ENCODE assay signal across 23 mouse cellular contexts in the genomic region with DNA sequence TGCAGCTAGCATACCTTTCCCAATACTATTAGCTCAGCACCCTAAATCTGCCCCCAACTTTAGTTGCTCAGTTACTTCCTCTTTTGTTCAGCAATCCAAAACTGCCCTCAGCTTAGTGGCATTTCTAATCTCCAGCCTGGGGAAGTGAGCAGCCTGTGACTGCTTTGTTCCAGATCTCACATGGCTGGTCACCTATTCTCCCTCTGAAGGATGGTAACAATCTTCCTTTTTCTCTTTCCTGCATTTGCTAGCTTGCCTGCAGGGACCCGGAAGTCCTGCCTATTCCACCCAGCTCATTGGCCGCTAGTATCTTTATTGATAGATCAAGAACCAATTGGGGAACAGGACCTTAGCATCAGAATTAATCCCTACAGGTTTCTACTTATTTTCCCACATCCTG.
DNase-seq lines count a peak whose midpoint lies in the region; ATAC-seq and TF ChIP-seq lines count a peak whose summit lies in the region.
"Had no signal": no experiment of that assay in that cellular context is flagged by ENCODE, and none has a peak within 500 bp of the region (broad histone marks: within the 10 kb centered on the region; RNA-seq: fewer than 3 reads in every experiment).

No protein-coding gene starts in this region.

- H3K9ac ChIP-seq in midbrain, postnatal 0 days (replicated peaks; ENCODE audit: low read length, poor library complexity, severe bottlenecking): no peak overlapping the region
- no peak overlapping the region for H3K9ac ChIP-seq in CH12.LX (ENCODE audit: insufficient read depth, low read depth)
- H3K9ac ChIP-seq: heart, embryonic 15.5 days; hindbrain, embryonic 13.5 days; intestine, embryonic 15.5 days had no signal

- H3K79me2 ChIP-seq in CH12.LX (replicated peaks; ENCODE audit: control insufficient read depth, extremely low read depth, insufficient read depth, poor library complexity, severe bottlenecking): no peaks in the 10 kb centered on the region

- H3K4me1 ChIP-seq in midbrain, postnatal 0 days (ENCODE audit: insufficient read depth, low read length): no peaks in the 10 kb centered on the region
- no peaks in the 10 kb centered on the region for H3K4me1 ChIP-seq in midbrain, embryonic 10.5 days
- peaks cover 3 to 8% of the 10 kb centered on the region in 2 experiments; a peak in 1 of 4 replicates for H3K4me1 ChIP-seq in CH12.LX (ENCODE audit: control insufficient read depth in 1 of 2, insufficient read depth in 2 of 2)
- H3K4me1 ChIP-seq in forebrain, embryonic 10.5 days: no peaks in the 10 kb centered on the region
- H3K4me1 ChIP-seq: heart, embryonic 15.5 days; hindbrain, embryonic 13.5 days; intestine, embryonic 15.5 days had no signal

- TF ChIP-seq RAD21 in CH12.LX (IDR thresholded peaks at IDR 0.05; ENCODE audit: low read depth, low read length): no peak

- H3K27ac ChIP-seq in midbrain, postnatal 0 days (ENCODE audit: low read depth, low read length): no peak overlapping the region
- H3K27ac ChIP-seq in midbrain, embryonic 10.5 days (replicated peaks): no peak overlapping the region
- H3K27ac ChIP-seq in CH12.LX (ENCODE audit: insufficient read depth, low read depth): no peak overlapping the region
- H3K27ac ChIP-seq in forebrain, embryonic 10.5 days: no peak overlapping the region
- H3K27ac ChIP-seq: embryonic facial prominence, embryonic 10.5 days; heart, adult 2 months; heart, embryonic 15.5 days; hindbrain, embryonic 13.5 days; intestine, embryonic 15.5 days had no signal

- no peak for TF ChIP-seq CTCF in midbrain, postnatal 0 days (IDR thresholded peaks at IDR 0.05)
- TF ChIP-seq CTCF in CH12.LX (conservative IDR thresholded peaks at IDR 0.05 in 1 of 2, IDR thresholded peaks at IDR 0.05 in 1 of 2; ENCODE audit: low read depth in 2 of 2, low read length in 2 of 2): no peak

- no peak overlapping the region for H3K4me3 ChIP-seq in midbrain, postnatal 0 days (ENCODE audit: low read depth, low read length)
- no peak overlapping the region for H3K4me3 ChIP-seq in midbrain, embryonic 10.5 days
- no peak overlapping the region for H3K4me3 ChIP-seq in CH12.LX (replicated peaks in 1 of 3; ENCODE audit: low read depth in 2 of 3, low read length in 2 of 3, poor library complexity in 1 of 3)
- no peak overlapping the region for H3K4me3 ChIP-seq in forebrain, embryonic 10.5 days
- H3K4me3 ChIP-seq: embryonic facial prominence, embryonic 10.5 days; heart, adult 2 months; heart, embryonic 15.5 days; hindbrain, embryonic 13.5 days; intestine, embryonic 15.5 days had no signal

- TF ChIP-seq EP300 in CH12.LX (IDR thresholded peaks at IDR 0.05; ENCODE audit: low read length): no peak

- H3K36me3 ChIP-seq in midbrain, postnatal 0 days (ENCODE audit: insufficient read depth, low read length): no peaks in the 10 kb centered on the region
- H3K36me3 ChIP-seq in midbrain, embryonic 10.5 days: no peaks in the 10 kb centered on the region
- no peaks in the 10 kb centered on the region for H3K36me3 ChIP-seq in CH12.LX (replicated peaks in 1 of 2; ENCODE audit: control insufficient read depth in 1 of 2, insufficient read depth in 1 of 2, low read length in 1 of 2)
- no peaks in the 10 kb centered on the region for H3K36me3 ChIP-seq in forebrain, embryonic 10.5 days (replicated peaks)
- H3K36me3 ChIP-seq: embryonic facial prominence, embryonic 10.5 days; heart, embryonic 15.5 days; hindbrain, embryonic 13.5 days; intestine, embryonic 15.5 days had no signal

- in situ Hi-C loops in CH12.LX (cut with MboI; ENCODE audit: low pct_ligation_motif_present, low pct_unique_long_range_greater_than_20kb, low sequenced_read_pairs): loop anchor here (25.0 kb wide), 1 partner anchor 292 kb away; the partner anchor contains the start of gene Kcnq5

- intact Hi-C loops in heart, postnatal 14 days (cut with DNase I): no loop called here

- H3K4me2 ChIP-seq in midbrain, postnatal 0 days (ENCODE audit: low read depth, low read length, poor library complexity, severe bottlenecking): no peak overlapping the region
- peak overlapping the region; percentile 29; the same call in 1 of the 2 replicates for H3K4me2 ChIP-seq in CH12.LX (ENCODE audit: insufficient read depth, low read depth, poor library complexity, severe bottlenecking)
- H3K4me2 ChIP-seq: heart, embryonic 11.5 days; heart, embryonic 15.5 days; hindbrain, embryonic 13.5 days; intestine, embryonic 15.5 days had no signal

- WGBS in midbrain, postnatal 0 days: 89% methylated on average over 2 of the region's 2 CpGs
- WGBS in midbrain, embryonic 10.5 days: 87% methylated on average over 2 of the region's 2 CpGs
- 79% methylated on average over 2 of the region's 2 CpGs for WGBS in forebrain, embryonic 10.5 days

- no peaks in the 10 kb centered on the region for H3K9me3 ChIP-seq in midbrain, postnatal 0 days (ENCODE audit: low read length)
- no peaks in the 10 kb centered on the region for H3K9me3 ChIP-seq in midbrain, embryonic 10.5 days (replicated peaks)
- no peaks in the 10 kb centered on the region for H3K9me3 ChIP-seq in CH12.LX (replicated peaks; ENCODE audit: low read length)
- no peaks in the 10 kb centered on the region for H3K9me3 ChIP-seq in forebrain, embryonic 10.5 days
- H3K9me3 ChIP-seq: embryonic facial prominence, embryonic 10.5 days; heart, embryonic 15.5 days; hindbrain, embryonic 13.5 days; intestine, embryonic 15.5 days had no signal

- no peaks in the 10 kb centered on the region for H3K27me3 ChIP-seq in midbrain, postnatal 0 days (ENCODE audit: insufficient read depth, low read length)
- H3K27me3 ChIP-seq in midbrain, embryonic 10.5 days (ENCODE audit: low read depth, poor library complexity, severe bottlenecking): no peaks in the 10 kb centered on the region
- no peaks in the 10 kb centered on the region for H3K27me3 ChIP-seq in CH12.LX (replicated peaks)
- H3K27me3 ChIP-seq in forebrain, embryonic 10.5 days (ENCODE audit: poor library complexity, severe bottlenecking): no peaks in the 10 kb centered on the region
- H3K27me3 ChIP-seq: heart, embryonic 15.5 days; hindbrain, embryonic 13.5 days; intestine, embryonic 15.5 days had no signal

- dilution Hi-C loops in CH12.LX (cut with MboI; ENCODE audit: extremely low pct_ligation_motif_present, extremely low pct_unique_long_range_greater_than_20kb, low sequenced_read_pairs): no loop called here

- ATAC-seq in midbrain, postnatal 0 days (ENCODE audit: low FRiP score): peak; percentile 38; the same call in 1 of the 2 replicates
- peak; percentile 73 for ATAC-seq in granulocyte monocyte progenitor cell, adult 5-6 weeks (replicated peaks; ENCODE audit: poor library complexity, severe bottlenecking)
- ATAC-seq: activated CD4-positive, CD25-positive, alpha-beta regulatory T cell, adult 4 months; CD4-positive, CD25-positive, alpha-beta regulatory T cell, adult 4 months; forebrain, embryonic 14.5 days; intestine, embryonic 15.5 days; Patski had no signal

- no peak for DNase-seq in midbrain, postnatal 0 days (ENCODE audit: low spot score)
- DNase-seq in midbrain, embryonic 10.5 days (ENCODE audit: low spot score): no peak
- DNase-seq in CH12.LX (ENCODE audit: extremely low read depth): peak; percentile 34
- DNase-seq in right cerebral cortex, adult 2 months (ENCODE audit: low spot score in 2 of 2): no peak
- DNase-seq in forebrain, embryonic 10.5 days (ENCODE audit: extremely low spot score, low spot score): no peak
- no peak for DNase-seq in heart, postnatal 14 days
- DNase-seq: adrenal gland, postnatal 14 days; B cell, adult 2 months; cerebellum, adult 18-20 months; cerebellum, adult 9-11 months; cerebellum, postnatal 36 days; gastrocnemius, postnatal 36 days; heart, adult 2 months had no signal

- TF ChIP-seq POLR2A in CH12.LX (IDR thresholded peaks at IDR 0.05; ENCODE audit: low read depth, low read length): no peak

TF ChIP-seq in CH12.LX, 34 proteins besides CTCF, POLR2A, EP300 and RAD21:
- TF ChIP-seq ELF1 (IDR thresholded peaks at IDR 0.05; ENCODE audit: low read depth, low read length) (peak; percentile 65), ZMIZ1 (IDR thresholded peaks at IDR 0.05; ENCODE audit: low read depth, low read length) (no peak), RCOR1 (conservative IDR thresholded peaks at IDR 0.05; ENCODE audit: low read depth, low read length) (no peak), CHD2 (IDR thresholded peaks at IDR 0.05; ENCODE audit: low read length) (0 out of 2 replicates have a peak, but pooled peaks have one; percentile 27)
